Mouse (Mus musculus) hindbrain, postnatal 0 days (tissue): Measurements from ENCODE around the gene Arpc3. TPM values are rescaled to one million over a fixed set of nuclear protein-coding genes. Genes with fewer than 3 reads are reported as not detected.

Experiments used
- ATAC-seq: fragments of 200-750 bp; cut with Nextera tagmentation; 2 replicates; pipeline ENCODE4 v1.8.0; 2017; ENCODE audit warnings: mild to moderate bottlenecking, moderate TSS enrichment, moderate library complexity
- DNase-seq: peaks from one replicate; pipeline ENCODE4 v3.0.0-alpha.2; 2015; ENCODE audit warnings: low spot score
- H3K27ac ChIP-seq: fragments of 300-500 bp; sonication (generic); 2 replicates; pipeline ENCODE4 v1.5.1; 2014; ENCODE audit warnings: mild to moderate bottlenecking
- H3K27me3 ChIP-seq: fragments of 300-500 bp; sonication (generic); 2 replicates; pipeline ENCODE4 v1.6.1; 2014; ENCODE audit warnings: low read length, mixed read lengths; ENCODE audit not compliant: insufficient read depth
- H3K36me3 ChIP-seq: fragments of 300-500 bp; sonication (generic); 2 replicates; pipeline ENCODE4 v1.6.1; 2014; ENCODE audit warnings: low read length, mixed read lengths; ENCODE audit not compliant: insufficient read depth
- H3K4me1 ChIP-seq: fragments of 300-500 bp; sonication (generic); 2 replicates; pipeline ENCODE4 v1.6.1; 2014; ENCODE audit warnings: antibody characterized with exemption, low read length, mixed read lengths; ENCODE audit not compliant: insufficient read depth
- H3K4me2 ChIP-seq: fragments of 300-500 bp; sonication (generic); 2 replicates; pipeline ENCODE4 v1.6.1; 2014; ENCODE audit warnings: low read depth, mild to moderate bottlenecking, low read length, moderate library complexity, mixed read lengths
- H3K4me3 ChIP-seq: fragments of 300-500 bp; sonication (generic); 2 replicates; pipeline ENCODE4 v1.5.1; 2014; ENCODE audit warnings: low read length
- H3K9ac ChIP-seq: fragments of 300-500 bp; sonication (generic); replicated peaks from 2 replicates; pipeline ENCODE4 v1.6.1; 2014; ENCODE audit warnings: mild to moderate bottlenecking, low read length, moderate library complexity, mixed read lengths
- H3K9me3 ChIP-seq: fragments of 300-500 bp; sonication (generic); 2 replicates; pipeline ENCODE4 v1.6.1; 2016; ENCODE audit warnings: low read length, mixed read lengths
- CTCF ChIP-seq: IDR thresholded peaks from 2 replicates; pipeline ENCODE4 v1.5.1; 2016; ENCODE audit warnings: antibody characterized with exemption, control low read depth, low read depth
- WGBS: fragments of 180-500 bp; shearing (Covaris S2); extraction: QIAGEN DNeasy Blood & Tissue Kit; methylation state at CpG from one replicate; pipeline ENCODE4 v1.1.7; 2014; 5-methylcytosine and 5-hydroxymethylcytosine counted together
- polyA plus RNA-seq: library from polyadenylated mRNA; unstranded; fragments of >200 nt; fragmentation: Nextera tagmentation; extraction: Ambion mirVana; gene quantifications from 2 replicates; pipeline ENCODE4 v1.2.1, GENCODE M21; 2015
- total RNA-seq: library from RNA; depleted of rRNA; stranded (reverse); fragments of >200 nt; gene quantifications from 2 replicates; pipeline ENCODE4 v1.2.3, GENCODE M21; 2014

The Arpc3 gene
- total and polyA plus RNA-seq, 2 experiments from 2014 or later = 144 to 163 TPM

- H3K4me2 ChIP-seq = no peak overlapping the region
- no peak for DNase-seq
- no peak for ATAC-seq
- WGBS = 34% methylated on average over 7 of the region's 7 CpGs
- H3K9me3 ChIP-seq = no peaks in the 10 kb centered on the region
- H3K36me3 ChIP-seq = peaks cover 36% of the 10 kb centered on the region
- TF ChIP-seq CTCF = no peak
- no peaks in the 10 kb centered on the region for H3K27me3 ChIP-seq
- H3K4me3 ChIP-seq = no peak overlapping the region
- H3K9ac ChIP-seq = no peak overlapping the region
- H3K4me1 ChIP-seq = no peaks in the 10 kb centered on the region
- no peak overlapping the region for H3K27ac ChIP-seq
These were observed 58.3 kb downstream of the Arpc3 start for GRCm38 (mm10) chr5:122449946-122450345.

DNA sequence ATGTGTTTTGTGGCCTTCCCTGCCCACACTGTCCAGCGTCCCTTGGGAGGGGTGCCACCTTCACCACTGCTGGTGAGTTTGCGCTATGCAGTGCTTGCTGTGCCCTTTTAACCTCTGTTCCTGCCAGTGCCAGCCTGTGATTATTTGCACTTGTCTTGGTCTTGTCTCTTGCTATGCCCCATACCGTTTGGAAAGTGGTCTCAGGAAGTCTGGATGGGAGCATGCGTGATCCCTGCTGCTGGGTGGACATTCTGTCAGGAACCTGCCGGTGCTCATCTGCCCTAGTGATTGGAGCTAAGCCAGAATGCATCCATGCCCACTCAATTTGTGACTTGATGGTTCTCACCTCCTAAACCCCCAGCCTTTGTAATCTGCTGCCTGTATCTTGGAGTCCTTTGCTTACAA, 59.2 kb downstream of the Arpc3 start:
- no peak overlapping the region for H3K27ac ChIP-seq
- DNase-seq = no peak
- peaks cover 39% of the 10 kb centered on the region for H3K36me3 ChIP-seq

DNA sequence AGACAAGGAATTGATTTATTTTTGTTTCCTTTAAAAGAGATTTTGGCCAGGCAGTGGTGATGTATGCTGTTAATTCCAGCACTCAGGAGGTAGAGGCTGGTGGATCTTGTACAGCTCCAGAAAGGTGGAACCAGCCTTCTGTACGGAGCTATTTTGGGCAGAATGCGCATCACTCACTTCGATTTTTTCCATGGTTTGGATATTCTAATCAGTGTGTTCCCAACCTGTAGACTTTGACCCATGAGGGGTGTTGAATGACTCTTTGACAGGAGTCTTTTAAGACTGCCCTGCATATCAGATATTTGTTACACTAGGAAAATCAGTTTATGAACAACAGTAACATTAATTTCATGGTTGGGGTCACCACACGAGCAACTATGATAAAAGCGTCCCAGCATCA, 59.6 kb downstream of the Arpc3 start:
- no peak overlapping the region for H3K4me2 ChIP-seq
- no peak overlapping the region for H3K4me3 ChIP-seq
- no peaks in the 10 kb centered on the region for H3K4me1 ChIP-seq
- H3K9me3 ChIP-seq = no peaks in the 10 kb centered on the region
- H3K9ac ChIP-seq = no peak overlapping the region
- DNase-seq (no peak), ATAC-seq (no peak)
- no peak overlapping the region for H3K27ac ChIP-seq
- H3K27me3 ChIP-seq = no peaks in the 10 kb centered on the region
- H3K36me3 ChIP-seq = peaks cover 40% of the 10 kb centered on the region
- TF ChIP-seq CTCF = no peak
- WGBS = 84% methylated on average over 5 of the region's 5 CpGs

More for the DNA sequence above, 59.2 kb downstream of the Arpc3 start:
- Histone ChIP-seq H3K27me3 (no peaks in the 10 kb centered on the region), H3K4me2 (no peak overlapping the region), H3K4me3 (no peak overlapping the region), H3K9me3 (no peaks in the 10 kb centered on the region), H3K9ac (no peak overlapping the region), H3K4me1 (no peaks in the 10 kb centered on the region)
- TF ChIP-seq CTCF = no peak
- 58% methylated on average over 5 of the region's 5 CpGs for WGBS
- ATAC-seq = no peak

GRCm38 (mm10) chr5:122452194-122452593, 60.5 kb downstream of the Arpc3 start:
- no peaks in the 10 kb centered on the region for H3K4me1 ChIP-seq
- no peak for ATAC-seq
- DNase-seq = no peak
- H3K4me3 ChIP-seq = no peak overlapping the region
- H3K9ac ChIP-seq = no peak overlapping the region
- WGBS = 80% methylated on average over 7 of the region's 7 CpGs
- peaks cover 45% of the 10 kb centered on the region for H3K36me3 ChIP-seq
- 0 out of 2 replicates have a peak overlapping the region, but pooled peaks have one; percentile 4 for H3K27ac ChIP-seq
- no peaks in the 10 kb centered on the region for H3K27me3 ChIP-seq
- no peak overlapping the region for H3K4me2 ChIP-seq
- TF ChIP-seq CTCF = no peak
- H3K9me3 ChIP-seq = no peaks in the 10 kb centered on the region

DNA sequence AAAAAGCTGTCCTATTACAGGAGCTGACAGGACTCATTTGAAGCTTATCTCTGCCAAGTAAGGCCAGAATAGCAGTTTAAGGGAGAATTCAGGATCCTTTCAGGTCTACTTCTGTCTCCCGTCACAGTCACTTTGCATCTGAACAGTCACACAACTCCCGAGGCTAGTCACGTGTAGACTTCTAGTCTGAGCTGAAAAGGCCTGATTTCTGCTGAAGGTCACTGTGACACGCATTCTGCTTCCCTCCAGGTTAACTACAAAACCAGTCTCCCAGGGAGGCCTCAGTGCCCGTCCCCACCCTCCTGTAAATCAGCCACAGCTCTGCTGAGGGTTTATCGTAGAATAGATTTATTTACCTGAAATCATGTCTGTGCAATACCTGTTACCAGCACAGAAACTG, 61.5 kb downstream of the Arpc3 start:
- H3K4me3 ChIP-seq = no peak overlapping the region
- TF ChIP-seq CTCF = no peak
- H3K4me1 ChIP-seq = no peaks in the 10 kb centered on the region
- no peak overlapping the region for H3K27ac ChIP-seq
- H3K36me3 ChIP-seq = peaks cover 55% of the 10 kb centered on the region
- DNase-seq (no peak), ATAC-seq (no peak)
- H3K9ac ChIP-seq = no peak overlapping the region
- no peaks in the 10 kb centered on the region for H3K27me3 ChIP-seq
- 66% methylated on average over 6 of the region's 6 CpGs for whole genome bisulfite sequencing
- H3K4me2 ChIP-seq = no peak overlapping the region
- no peaks in the 10 kb centered on the region for H3K9me3 ChIP-seq

DNA sequence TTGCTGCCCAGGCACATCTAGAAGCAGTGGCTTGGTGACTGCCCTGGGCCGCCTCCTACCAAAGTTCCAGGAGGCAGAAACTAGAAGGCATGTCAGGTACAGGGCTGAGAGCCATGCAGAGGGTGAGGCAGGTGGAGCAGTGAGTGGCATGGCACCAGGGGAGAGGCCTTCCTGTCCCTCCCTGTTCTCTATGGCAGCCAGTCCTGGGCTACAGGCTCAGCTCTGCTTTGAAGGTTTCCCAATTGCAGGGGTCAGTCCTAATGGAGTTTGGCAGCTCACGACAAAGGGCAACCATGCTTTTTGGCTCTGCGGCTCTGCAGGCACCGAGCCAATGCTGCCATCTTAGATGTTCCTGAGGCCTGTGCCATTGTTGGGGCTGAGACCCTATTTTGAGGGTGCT, 62.8 kb downstream of the Arpc3 start:
- peak; percentile 40 for DNase-seq
- Histone ChIP-seq H3K9me3 (no peaks in the 10 kb centered on the region), H3K4me2 (no peak overlapping the region), H3K27ac (no peak overlapping the region), H3K4me1 (no peaks in the 10 kb centered on the region), H3K9ac (no peak overlapping the region), H3K27me3 (no peaks in the 10 kb centered on the region), H3K4me3 (no peak overlapping the region), H3K36me3 (peaks cover 67% of the 10 kb centered on the region)
- 77% methylated on average over 4 of the region's 4 CpGs for WGBS
- no peak for ATAC-seq
- no peak for TF ChIP-seq CTCF

- Histone ChIP-seq H3K36me3 (peaks cover 72% of the 10 kb centered on the region), H3K27me3 (no peaks in the 10 kb centered on the region), H3K27ac (no peak overlapping the region), H3K9me3 (no peaks in the 10 kb centered on the region), H3K4me2 (no peak overlapping the region), H3K9ac (no peak overlapping the region), H3K4me3 (no peak overlapping the region), H3K4me1 (no peaks in the 10 kb centered on the region)
- DNase-seq (no peak), ATAC-seq (no peak)
- WGBS = 85% methylated on average over 3 of the region's 3 CpGs
- no peak for TF ChIP-seq CTCF
These were observed 63.2 kb downstream of the Arpc3 start for GRCm38 (mm10) chr5:122454883-122455282.
